Mouse (Mus musculus): Measurements from ENCODE around the gene Dhdh. TPM values are rescaled to one million over a fixed set of nuclear protein-coding genes. Genes with fewer than 3 reads are reported as not detected.

Gene Dhdh
- polyA plus RNA-seq, 1 experiment from 2014 or later: 4.5 TPM

Small RNAs within 50 kb of the gene (microRNA-seq; reads per million reads assigned to microRNA genes)
- gene Gm22133: not detected

Other genes starting within 250 kb of the Dhdh start
- gene Cd37, start 249.7 kb downstream of the Dhdh start, polyA plus RNA-seq (2015; fragmentation: Nextera tagmentation; extraction: Ambion mirVana): 1.6 and 2.8 TPM in 2 replicates
- 0.17 and 0.29 TPM in 2 replicates for gene Slc6a16, start 247.7 kb downstream of the Dhdh start, polyA plus RNA-seq (2015; fragmentation: Nextera tagmentation; extraction: Ambion mirVana)
- gene Slc6a21, start 211.3 kb downstream of the Dhdh start, polyA plus RNA-seq (2015; fragmentation: Nextera tagmentation; extraction: Ambion mirVana): not detected in 2 replicates
- 17.8 and 23.8 TPM in 2 replicates for gene Trpm4, start 155.0 kb downstream of the Dhdh start, polyA plus RNA-seq (2015; fragmentation: Nextera tagmentation; extraction: Ambion mirVana)
- 2.2 and 2.9 TPM in 2 replicates for gene Hrc, start 153.5 kb downstream of the Dhdh start, polyA plus RNA-seq (2015; fragmentation: Nextera tagmentation; extraction: Ambion mirVana)
- 6.6 and 8.2 TPM in 2 replicates for gene Ppfia3, start 121.8 kb downstream of the Dhdh start, polyA plus RNA-seq (2015; fragmentation: Nextera tagmentation; extraction: Ambion mirVana)
- gene Lin7b, start 118.2 kb downstream of the Dhdh start, polyA plus RNA-seq (2015; fragmentation: Nextera tagmentation; extraction: Ambion mirVana): 1.6 and 2.7 TPM in 2 replicates
- gene Snrnp70, start 93.1 kb downstream of the Dhdh start, polyA plus RNA-seq (2015; fragmentation: Nextera tagmentation; extraction: Ambion mirVana): 285 and 299 TPM in 2 replicates
- gene Kcna7, start 83.2 kb downstream of the Dhdh start, polyA plus RNA-seq (2015; fragmentation: Nextera tagmentation; extraction: Ambion mirVana): not detected in 2 replicates
- gene Ntf5, start 75.1 kb downstream of the Dhdh start, polyA plus RNA-seq (2015; fragmentation: Nextera tagmentation; extraction: Ambion mirVana): 4.6 and 6.1 TPM in 2 replicates
- gene Lhb, start 68.0 kb downstream of the Dhdh start, polyA plus RNA-seq (2015; fragmentation: Nextera tagmentation; extraction: Ambion mirVana): 0.41 and 1.2 TPM in 2 replicates
- 38.0 and 39.6 TPM in 2 replicates for gene Gys1, start 54.0 kb downstream of the Dhdh start, polyA plus RNA-seq (2015; fragmentation: Nextera tagmentation; extraction: Ambion mirVana)
- gene Ruvbl2, start 50.7 kb downstream of the Dhdh start, polyA plus RNA-seq (2015; fragmentation: Nextera tagmentation; extraction: Ambion mirVana): 141 and 148 TPM in 2 replicates
- gene Ftl1, start 28.9 kb downstream of the Dhdh start, polyA plus RNA-seq (2015; fragmentation: Nextera tagmentation; extraction: Ambion mirVana): 5,253 and 5,612 TPM in 2 replicates
- gene Bax, start 21.9 kb downstream of the Dhdh start, polyA plus RNA-seq (2015; fragmentation: Nextera tagmentation; extraction: Ambion mirVana): 154 and 190 TPM in 2 replicates
- 0.59 and 1.2 TPM in 2 replicates for gene Tulp2, start 6.9 kb downstream of the Dhdh start, polyA plus RNA-seq (2015; fragmentation: Nextera tagmentation; extraction: Ambion mirVana)
- gene Gm45808, start 2.0 kb downstream of the Dhdh start, polyA plus RNA-seq (2015; fragmentation: Nextera tagmentation; extraction: Ambion mirVana): not detected in 2 replicates
- gene Nucb1, start 21.6 kb upstream of the Dhdh start, polyA plus RNA-seq (2015; fragmentation: Nextera tagmentation; extraction: Ambion mirVana): 198 and 206 TPM in 2 replicates
- 22.9 and 23.0 TPM in 2 replicates for gene Ppp1r15a, start 37.5 kb upstream of the Dhdh start, polyA plus RNA-seq (2015; fragmentation: Nextera tagmentation; extraction: Ambion mirVana)
- 2.9 and 3.8 TPM in 2 replicates for gene Plekha4, start 37.5 kb upstream of the Dhdh start, polyA plus RNA-seq (2015; fragmentation: Nextera tagmentation; extraction: Ambion mirVana)
- 0.25 and 0.83 TPM in 2 replicates for gene Hsd17b14, start 66.1 kb upstream of the Dhdh start, polyA plus RNA-seq (2015; fragmentation: Nextera tagmentation; extraction: Ambion mirVana)
- gene Bcat2, start 81.3 kb upstream of the Dhdh start, polyA plus RNA-seq (2015; fragmentation: Nextera tagmentation; extraction: Ambion mirVana): 67.1 and 68.4 TPM in 2 replicates
- gene Fgf21, start 126.7 kb upstream of the Dhdh start, polyA plus RNA-seq (2015; fragmentation: Nextera tagmentation; extraction: Ambion mirVana): 0.39 and 0.96 TPM in 2 replicates
- 1.9 and 2.3 TPM in 2 replicates for gene Fut1, start 128.5 kb upstream of the Dhdh start, polyA plus RNA-seq (2015; fragmentation: Nextera tagmentation; extraction: Ambion mirVana)
- 0.27 and 0.39 TPM in 2 replicates for gene Izumo1, start 133.0 kb upstream of the Dhdh start, polyA plus RNA-seq (2015; fragmentation: Nextera tagmentation; extraction: Ambion mirVana)
- 8.0 and 8.8 TPM in 2 replicates for gene Rasip1, start 138.7 kb upstream of the Dhdh start, polyA plus RNA-seq (2015; fragmentation: Nextera tagmentation; extraction: Ambion mirVana)
- 5.2 and 7.8 TPM in 2 replicates for gene Mamstr, start 151.2 kb upstream of the Dhdh start, polyA plus RNA-seq (2015; fragmentation: Nextera tagmentation; extraction: Ambion mirVana)
- 0.45 and 0.54 TPM in 2 replicates for gene Fut2, start 177.6 kb upstream of the Dhdh start, polyA plus RNA-seq (2015; fragmentation: Nextera tagmentation; extraction: Ambion mirVana)
- gene Ntn5, start 195.2 kb upstream of the Dhdh start, polyA plus RNA-seq (2015; fragmentation: Nextera tagmentation; extraction: Ambion mirVana): 5.4 and 5.7 TPM in 2 replicates
- 6.3 and 6.8 TPM in 2 replicates for gene Sec1, start 205.6 kb upstream of the Dhdh start, polyA plus RNA-seq (2015; fragmentation: Nextera tagmentation; extraction: Ambion mirVana)
- gene Car11, start 211.0 kb upstream of the Dhdh start, polyA plus RNA-seq (2015; fragmentation: Nextera tagmentation; extraction: Ambion mirVana): 15.2 and 17.3 TPM in 2 replicates
- gene Dbp, start 216.3 kb upstream of the Dhdh start, polyA plus RNA-seq (2015; fragmentation: Nextera tagmentation; extraction: Ambion mirVana): 7.8 and 10.2 TPM in 2 replicates
- gene Rpl18, start 226.7 kb upstream of the Dhdh start, polyA plus RNA-seq (2015; fragmentation: Nextera tagmentation; extraction: Ambion mirVana): 936 and 1,128 TPM in 2 replicates
- gene Sphk2, start 229.2 kb upstream of the Dhdh start, polyA plus RNA-seq (2015; fragmentation: Nextera tagmentation; extraction: Ambion mirVana): 34.4 and 34.9 TPM in 2 replicates
- 1.4 and 1.5 TPM in 2 replicates for gene Fam83e, start 232.4 kb upstream of the Dhdh start, polyA plus RNA-seq (2015; fragmentation: Nextera tagmentation; extraction: Ambion mirVana)
- gene Spaca4, start 237.0 kb upstream of the Dhdh start, polyA plus RNA-seq (2015; fragmentation: Nextera tagmentation; extraction: Ambion mirVana): not detected in 2 replicates

All from embryonic facial prominence, embryonic 13.5 days (tissue).